Mouse (Mus musculus): ENCODE results near the gene Mthfd1. TPM values are rescaled to one million over a fixed set of nuclear protein-coding genes. Genes with fewer than 3 reads are reported as not detected.

The Mthfd1 gene
- total RNA-seq, 1 experiment: 182 TPM

DNA sequence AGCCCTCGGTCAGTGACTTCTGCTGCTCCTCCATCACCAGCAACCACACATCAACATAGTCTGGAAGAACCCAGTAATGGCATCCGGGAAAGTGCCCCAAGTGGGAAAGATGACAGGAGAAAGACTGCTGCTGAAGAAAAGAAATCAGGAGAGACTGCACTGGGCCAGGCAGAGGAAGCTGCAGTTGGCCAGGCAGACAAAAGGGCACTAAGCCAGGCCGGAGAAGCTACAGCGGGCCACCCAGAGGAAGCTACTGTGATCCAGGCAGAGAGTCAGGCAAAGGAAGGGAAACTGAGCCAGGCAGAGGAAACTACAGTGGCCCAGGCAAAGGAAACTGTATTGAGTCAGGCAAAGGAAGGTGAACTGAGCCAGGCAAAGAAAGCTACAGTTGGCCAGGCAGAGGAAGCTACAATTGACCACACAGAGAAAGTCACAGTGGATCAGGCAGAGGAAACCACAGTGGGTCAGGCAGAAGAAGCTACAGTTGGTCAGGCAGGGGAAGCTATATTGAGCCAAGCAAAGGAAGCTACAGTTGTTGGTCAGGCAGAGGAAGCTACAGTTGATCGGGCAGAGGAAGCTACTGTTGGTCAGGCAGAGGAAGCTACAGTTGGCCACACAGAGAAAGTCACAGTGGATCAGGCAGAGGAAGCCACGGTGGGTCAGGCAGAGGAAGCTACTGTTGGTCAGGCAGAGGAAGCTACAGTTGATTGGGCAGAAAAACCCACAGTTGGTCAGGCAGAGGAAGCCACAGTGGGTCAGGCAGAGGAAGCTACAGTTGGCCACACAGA is 73.7 kb downstream of the Mthfd1 start:
- Histone ChIP-seq H3K36me3 (ENCODE audit: control insufficient read depth, insufficient read depth, low read length, poor library complexity, severe bottlenecking) (peaks cover 9% of the 10 kb centered on the region; the same call in 1 of the 2 replicates), H3K9ac (ENCODE audit: insufficient read depth, low read depth, low read length, poor library complexity, severe bottlenecking) (no peak overlapping the region), H3K4me1 (ENCODE audit: control insufficient read depth in 2 of 2, insufficient read depth in 2 of 2, low read length in 2 of 2, poor library complexity in 1 of 2) (peaks cover 0 to 2% of the 10 kb centered on the region in 2 experiments; a peak in 1 of 4 replicates), H3K4me3 (ENCODE audit: insufficient read depth in 1 of 2, low read depth in 1 of 2, low read length in 2 of 2, poor library complexity in 1 of 2, severe bottlenecking in 1 of 2) (no peak overlapping the region), H3K9me3 (ENCODE audit: control insufficient read depth, insufficient read depth, low read depth, low read length) (no peaks in the 10 kb centered on the region), H3K27ac (ENCODE audit: insufficient read depth, low read depth, low read length, poor library complexity, severe bottlenecking) (no peak overlapping the region)
- no peak for TF ChIP-seq ZC3H11A (IDR thresholded peaks at IDR 0.05; ENCODE audit: borderline replicate concordance, low read depth, low read length)
- no peak for TF ChIP-seq CHD2 (IDR thresholded peaks at IDR 0.05; ENCODE audit: low read depth, low read length)
- no peak for TF ChIP-seq HCFC1 (IDR thresholded peaks at IDR 0.05; ENCODE audit: borderline replicate concordance, insufficient read depth, low read length)
- TF ChIP-seq ZNF384 (IDR thresholded peaks at IDR 0.05; ENCODE audit: low read depth, low read length): no peak
- TF ChIP-seq MAFK (IDR thresholded peaks at IDR 0.05; ENCODE audit: insufficient read depth, low read depth, low read length): no peak
- in situ Hi-C loops (cut with MboI; ENCODE audit: low sequenced_read_pairs in 2 of 2, unreplicated experiment in 2 of 2): loop anchor here in 1 of 2 experiments (25.0 kb wide), 2 partner anchors 316 to 541 kb away; no protein-coding TSS in a partner anchor
- no peak for DNase-seq (ENCODE audit: low read depth, low spot score)

DNA sequence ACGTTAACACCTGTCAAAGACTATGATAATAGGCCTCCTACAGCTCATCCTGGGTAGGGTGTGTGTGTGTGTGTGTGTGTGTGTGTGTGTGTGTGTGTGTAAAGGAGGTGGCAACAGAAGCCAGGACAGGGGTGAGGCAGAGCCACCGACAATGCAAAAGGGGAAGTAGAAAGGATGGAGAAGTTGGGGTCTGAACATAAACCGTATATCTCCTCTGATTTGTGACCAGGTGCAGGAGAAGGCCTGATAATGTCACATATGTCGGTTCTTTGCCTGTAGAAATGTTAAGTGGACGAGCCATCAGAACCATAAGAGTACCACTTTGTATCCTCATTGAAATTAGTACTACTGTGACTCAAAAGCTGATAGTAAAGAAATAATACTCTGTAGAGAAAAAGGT is 78.6 kb downstream of the Mthfd1 start:
- Histone ChIP-seq H3K36me3 (ENCODE audit: control insufficient read depth, insufficient read depth, low read length, poor library complexity, severe bottlenecking) (peaks cover 3% of the 10 kb centered on the region; the same call in 1 of the 2 replicates), H3K4me1 (ENCODE audit: control insufficient read depth in 2 of 2, insufficient read depth in 2 of 2, low read length in 2 of 2, poor library complexity in 1 of 2) (0 out of 4 replicates have a peak, but pooled peaks cover 0 to 3% of the 10 kb centered on the region in 2 experiments), H3K4me3 (ENCODE audit: insufficient read depth in 1 of 2, low read depth in 1 of 2, low read length in 2 of 2, poor library complexity in 1 of 2, severe bottlenecking in 1 of 2) (no peak overlapping the region), H3K27ac (ENCODE audit: insufficient read depth, low read depth, low read length, poor library complexity, severe bottlenecking) (no peak overlapping the region), H3K9me3 (ENCODE audit: control insufficient read depth, insufficient read depth, low read depth, low read length) (no peaks in the 10 kb centered on the region), H3K9ac (ENCODE audit: insufficient read depth, low read depth, low read length, poor library complexity, severe bottlenecking) (no peak overlapping the region)
- no peak for TF ChIP-seq HCFC1 (IDR thresholded peaks at IDR 0.05; ENCODE audit: borderline replicate concordance, insufficient read depth, low read length)
- no peak for TF ChIP-seq ZC3H11A (IDR thresholded peaks at IDR 0.05; ENCODE audit: borderline replicate concordance, low read depth, low read length)
- TF ChIP-seq MAFK (IDR thresholded peaks at IDR 0.05; ENCODE audit: insufficient read depth, low read depth, low read length): no peak
- no peak for TF ChIP-seq ZNF384 (IDR thresholded peaks at IDR 0.05; ENCODE audit: low read depth, low read length)
- TF ChIP-seq CHD2 (IDR thresholded peaks at IDR 0.05; ENCODE audit: low read depth, low read length): no peak
- no peak for DNase-seq (ENCODE audit: low read depth, low spot score)
- in situ Hi-C loops (cut with MboI; ENCODE audit: low sequenced_read_pairs in 2 of 2, unreplicated experiment in 2 of 2): loop anchor here in 1 of 2 experiments (25.0 kb wide), 2 partner anchors 321 to 546 kb away; no protein-coding TSS in a partner anchor

- in situ Hi-C loops (cut with MboI; ENCODE audit: low sequenced_read_pairs in 2 of 2, unreplicated experiment in 2 of 2): loop anchor here in 1 of 2 experiments (25.0 kb wide), 2 partner anchors 323 to 548 kb away; no protein-coding TSS in a partner anchor
- Histone ChIP-seq H3K9ac (ENCODE audit: insufficient read depth, low read depth, low read length, poor library complexity, severe bottlenecking) (no peak overlapping the region), H3K27ac (ENCODE audit: insufficient read depth, low read depth, low read length, poor library complexity, severe bottlenecking) (no peak overlapping the region), H3K9me3 (ENCODE audit: control insufficient read depth, insufficient read depth, low read depth, low read length) (no peaks in the 10 kb centered on the region), H3K4me3 (ENCODE audit: insufficient read depth in 1 of 2, low read depth in 1 of 2, low read length in 2 of 2, poor library complexity in 1 of 2, severe bottlenecking in 1 of 2) (no peak overlapping the region), H3K36me3 (ENCODE audit: control insufficient read depth, insufficient read depth, low read length, poor library complexity, severe bottlenecking) (no peaks in the 10 kb centered on the region), H3K4me1 (ENCODE audit: control insufficient read depth in 2 of 2, insufficient read depth in 2 of 2, low read length in 2 of 2, poor library complexity in 1 of 2) (0 out of 4 replicates have a peak, but pooled peaks cover 0 to 3% of the 10 kb centered on the region in 2 experiments)
- no peak for DNase-seq (ENCODE audit: low read depth, low spot score)
- TF ChIP-seq ZC3H11A (IDR thresholded peaks at IDR 0.05; ENCODE audit: borderline replicate concordance, low read depth, low read length): no peak
- TF ChIP-seq HCFC1 (IDR thresholded peaks at IDR 0.05; ENCODE audit: borderline replicate concordance, insufficient read depth, low read length): no peak
- no peak for TF ChIP-seq CHD2 (IDR thresholded peaks at IDR 0.05; ENCODE audit: low read depth, low read length)
- no peak for TF ChIP-seq MAFK (IDR thresholded peaks at IDR 0.05; ENCODE audit: insufficient read depth, low read depth, low read length)
- no peak for TF ChIP-seq ZNF384 (IDR thresholded peaks at IDR 0.05; ENCODE audit: low read depth, low read length)
Measured at GRCm38 (mm10) chr12:76335641-76336040, 80.5 kb downstream of the Mthfd1 start.

- Histone ChIP-seq H3K9ac (ENCODE audit: insufficient read depth, low read depth, low read length, poor library complexity, severe bottlenecking) (no peak overlapping the region), H3K4me1 (ENCODE audit: control insufficient read depth in 2 of 2, insufficient read depth in 2 of 2, low read length in 2 of 2, poor library complexity in 1 of 2) (0 out of 4 replicates have a peak, but pooled peaks cover 0 to 3% of the 10 kb centered on the region in 2 experiments), H3K4me3 (ENCODE audit: insufficient read depth in 1 of 2, low read depth in 1 of 2, low read length in 2 of 2, poor library complexity in 1 of 2, severe bottlenecking in 1 of 2) (no peak overlapping the region), H3K27ac (ENCODE audit: insufficient read depth, low read depth, low read length, poor library complexity, severe bottlenecking) (no peak overlapping the region), H3K9me3 (ENCODE audit: control insufficient read depth, insufficient read depth, low read depth, low read length) (no peaks in the 10 kb centered on the region), H3K36me3 (ENCODE audit: control insufficient read depth, insufficient read depth, low read length, poor library complexity, severe bottlenecking) (no peaks in the 10 kb centered on the region)
- in situ Hi-C loops (cut with MboI; ENCODE audit: low sequenced_read_pairs in 2 of 2, unreplicated experiment in 2 of 2): loop anchor here in 1 of 2 experiments (25.0 kb wide), 2 partner anchors 324 to 549 kb away; no protein-coding TSS in a partner anchor
- no peak for DNase-seq (ENCODE audit: low read depth, low spot score)
- no peak for TF ChIP-seq CHD2 (IDR thresholded peaks at IDR 0.05; ENCODE audit: low read depth, low read length)
- no peak for TF ChIP-seq ZNF384 (IDR thresholded peaks at IDR 0.05; ENCODE audit: low read depth, low read length)
- TF ChIP-seq HCFC1 (IDR thresholded peaks at IDR 0.05; ENCODE audit: borderline replicate concordance, insufficient read depth, low read length): no peak
- TF ChIP-seq MAFK (IDR thresholded peaks at IDR 0.05; ENCODE audit: insufficient read depth, low read depth, low read length): no peak
- TF ChIP-seq ZC3H11A (IDR thresholded peaks at IDR 0.05; ENCODE audit: borderline replicate concordance, low read depth, low read length): no peak
Measured at GRCm38 (mm10) chr12:76336111-76336965, 81.2 kb downstream of the Mthfd1 start.

All from ES-E14 (cell line).